Mouse (Mus musculus) thymus, adult 2 months (tissue): ENCODE results near the gene Cdk2ap1. TPM values are rescaled to one million over a fixed set of nuclear protein-coding genes. Genes with fewer than 3 reads are reported as not detected.
"Not testable (repeated sequence)": the region's sequence is repeated elsewhere in the genome, so short reads cannot be mapped to it uniquely, and the experiment has no call there.

ENCODE experiments used
- DNase-seq: peaks from one replicate; pipeline ENCODE4 v3.0.0; 2021
- H3K27ac ChIP-seq: fragments of 200-500 bp; 2 replicates; pipeline ENCODE4 v1.5.1; 2012; ENCODE audit warnings: low read length, control low read depth; ENCODE audit not compliant: control insufficient read depth, insufficient read depth
- H3K27me3 ChIP-seq: fragments of 200-500 bp; 2 replicates; pipeline ENCODE4 v1.6.1; 2012; ENCODE audit warnings: mild to moderate bottlenecking, low read length, moderate library complexity, mixed read lengths; ENCODE audit not compliant: control insufficient read depth, insufficient read depth
- H3K36me3 ChIP-seq: fragments of 200-500 bp; 2 replicates; pipeline ENCODE4 v1.6.1; 2012; ENCODE audit warnings: mild to moderate bottlenecking, low read length, moderate library complexity; ENCODE audit not compliant: control insufficient read depth, insufficient read depth
- H3K4me1 ChIP-seq: fragments of 200-500 bp; replicated peaks from 2 replicates; pipeline ENCODE4 v1.6.1; 2012; ENCODE audit warnings: low read length; ENCODE audit not compliant: control insufficient read depth, insufficient read depth
- H3K4me3 ChIP-seq: fragments of 200-500 bp; 2 replicates; pipeline ENCODE4 v1.5.1; 2012; ENCODE audit warnings: mild to moderate bottlenecking, low read length, control low read depth, moderate library complexity; ENCODE audit not compliant: control insufficient read depth, insufficient read depth
- CTCF ChIP-seq: fragments of 200-500 bp; IDR thresholded peaks from 2 replicates; pipeline ENCODE4 v1.5.1; 2012; ENCODE audit warnings: mild to moderate bottlenecking, control low read depth, low read length, moderate library complexity, borderline replicate concordance; ENCODE audit not compliant: control insufficient read depth, poor library complexity, insufficient read depth; ENCODE audit errors: extremely low read depth
- POLR2A ChIP-seq: fragments of 200-500 bp; IDR thresholded peaks from 2 replicates; pipeline ENCODE4 v1.6.1; 2012; ENCODE audit warnings: mild to moderate bottlenecking, low read length, control low read depth, moderate library complexity; ENCODE audit not compliant: control insufficient read depth, poor library complexity, insufficient read depth; ENCODE audit errors: extremely low read depth
- WGBS: fragments of 180-500 bp; shearing (Covaris S2); methylation state at CpG from one replicate; pipeline ENCODE4 v1.1.7; 2018; 5-methylcytosine and 5-hydroxymethylcytosine counted together
- polyA plus RNA-seq: library from polyadenylated mRNA; depleted of rRNA; stranded (reverse); fragments of >200 nt; gene quantifications from 2 replicates; pipeline ENCODE4 v1.2.3, GENCODE M21; 2012; rRNA removed

The Cdk2ap1 gene
- polyA plus RNA-seq, 1 experiment: 191 TPM

DNA sequence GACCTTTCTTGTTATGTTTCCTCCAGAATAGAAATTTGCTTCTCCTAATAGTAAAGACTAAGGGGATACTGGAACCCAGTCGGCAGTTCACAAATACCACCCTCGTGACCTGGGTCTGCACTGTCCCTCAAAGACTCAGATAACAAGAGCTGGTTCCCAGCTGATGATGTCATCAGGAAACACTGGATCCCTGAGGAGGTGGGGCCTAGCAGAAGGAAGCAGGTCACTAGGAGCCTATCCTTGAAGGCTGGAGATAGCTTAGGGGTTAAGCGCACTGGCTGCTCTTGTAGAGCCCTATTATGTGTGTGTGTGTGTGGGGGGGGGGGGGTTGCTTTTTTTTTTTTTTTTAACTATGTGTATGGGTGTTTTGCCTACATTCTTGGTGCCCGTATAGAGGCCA is 62.8 kb downstream of the Cdk2ap1 start:
- no peak for TF ChIP-seq POLR2A
- TF ChIP-seq CTCF: no peak
- no peak for DNase-seq
- Histone ChIP-seq H3K4me1 (no peaks in the 10 kb centered on the region), H3K36me3 (peaks cover 47% of the 10 kb centered on the region), H3K27ac (no peak overlapping the region), H3K4me3 (no peak overlapping the region), H3K27me3 (no peaks in the 10 kb centered on the region)
- WGBS: 98% methylated on average over 4 of the region's 4 CpGs

DNA sequence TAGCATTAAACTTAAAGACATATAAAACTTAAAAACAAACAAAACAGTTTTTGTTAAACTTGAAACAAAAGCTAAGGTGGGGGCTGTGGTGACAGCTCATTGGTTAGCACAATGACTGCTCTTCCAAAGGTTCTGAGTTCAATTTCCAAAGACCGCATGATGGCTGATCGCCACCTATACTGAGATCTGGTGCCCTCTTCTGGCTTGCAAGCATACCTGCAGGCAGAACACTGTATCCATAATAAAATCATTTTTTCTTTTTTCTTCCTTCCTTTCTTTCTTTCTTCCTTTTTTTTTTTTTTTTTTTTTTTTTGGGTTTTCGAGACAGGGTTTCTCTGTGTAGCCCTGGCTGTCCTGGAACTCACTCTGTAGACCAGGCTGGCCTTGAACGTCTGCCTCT is 63.6 kb downstream of the Cdk2ap1 start:
- H3K27ac ChIP-seq, H3K4me3 ChIP-seq, H3K4me1 ChIP-seq, H3K27me3 ChIP-seq: not testable (repeated sequence)
- WGBS: 77% methylated on average over 3 of the region's 4 CpGs
- peak; percentile 14 for DNase-seq
- peaks cover 51% of the 10 kb centered on the region for H3K36me3 ChIP-seq

- peaks cover 51% of the 10 kb centered on the region for H3K36me3 ChIP-seq
- no peak for DNase-seq
- H3K27ac ChIP-seq: no peak overlapping the region
- H3K4me3 ChIP-seq: no peak overlapping the region
- 96% methylated on average over 4 of the region's 4 CpGs for WGBS
- H3K4me1 ChIP-seq: no peaks in the 10 kb centered on the region
- TF ChIP-seq CTCF (no peak), POLR2A (no peak)
- no peaks in the 10 kb centered on the region for H3K27me3 ChIP-seq
Measured at GRCm38 (mm10) chr5:124296475-124296874, 66.4 kb downstream of the Cdk2ap1 start.

Other genes with a start within 250 kb of the Cdk2ap1 start
- 50.8 and 53.5 TPM in 2 replicates for gene Arl6ip4, start 247.0 kb downstream of the Cdk2ap1 start, polyA plus RNA-seq
- 279 and 356 TPM in 2 replicates for gene Pitpnm2, start 113.3 kb downstream of the Cdk2ap1 start, polyA plus RNA-seq
- 16.2 and 19.6 TPM in 2 replicates for gene Mphosph9, start 35.1 kb downstream of the Cdk2ap1 start, polyA plus RNA-seq
- 5.7 and 6.4 TPM in 2 replicates for gene 2810006K23Rik, start 35.0 kb downstream of the Cdk2ap1 start, polyA plus RNA-seq
- 36.3 and 40.8 TPM in 2 replicates for gene Sbno1, start 62.9 kb upstream of the Cdk2ap1 start, polyA plus RNA-seq
- 76.5 and 92.5 TPM in 2 replicates for gene Kmt5a, start 76.8 kb upstream of the Cdk2ap1 start, polyA plus RNA-seq
- 38.5 and 38.6 TPM in 2 replicates for gene Rilpl2, start 115.3 kb upstream of the Cdk2ap1 start, polyA plus RNA-seq
- 4.6 and 5.0 TPM in 2 replicates for gene Snrnp35, start 120.1 kb upstream of the Cdk2ap1 start, polyA plus RNA-seq
- gene Rilpl1, start 168.3 kb upstream of the Cdk2ap1 start, polyA plus RNA-seq: 3.6 and 9.5 TPM in 2 replicates
- gene Tmed2, start 177.6 kb upstream of the Cdk2ap1 start, polyA plus RNA-seq: 134 and 198 TPM in 2 replicates
- 33.2 and 38.5 TPM in 2 replicates for gene Ddx55, start 189.8 kb upstream of the Cdk2ap1 start, polyA plus RNA-seq
- 25.2 and 25.4 TPM in 2 replicates for gene Eif2b1, start 216.0 kb upstream of the Cdk2ap1 start, polyA plus RNA-seq
- 55.7 and 57.6 TPM in 2 replicates for gene Gtf2h3, start 216.1 kb upstream of the Cdk2ap1 start, polyA plus RNA-seq